Mouse (Mus musculus): ENCODE results near the gene Clpp. TPM values are rescaled to one million over a fixed set of nuclear protein-coding genes. Genes with fewer than 3 reads are reported as not detected.

Gene Clpp
- polyA plus RNA-seq, 1 experiment from 2014 or later = 147 TPM

DNA sequence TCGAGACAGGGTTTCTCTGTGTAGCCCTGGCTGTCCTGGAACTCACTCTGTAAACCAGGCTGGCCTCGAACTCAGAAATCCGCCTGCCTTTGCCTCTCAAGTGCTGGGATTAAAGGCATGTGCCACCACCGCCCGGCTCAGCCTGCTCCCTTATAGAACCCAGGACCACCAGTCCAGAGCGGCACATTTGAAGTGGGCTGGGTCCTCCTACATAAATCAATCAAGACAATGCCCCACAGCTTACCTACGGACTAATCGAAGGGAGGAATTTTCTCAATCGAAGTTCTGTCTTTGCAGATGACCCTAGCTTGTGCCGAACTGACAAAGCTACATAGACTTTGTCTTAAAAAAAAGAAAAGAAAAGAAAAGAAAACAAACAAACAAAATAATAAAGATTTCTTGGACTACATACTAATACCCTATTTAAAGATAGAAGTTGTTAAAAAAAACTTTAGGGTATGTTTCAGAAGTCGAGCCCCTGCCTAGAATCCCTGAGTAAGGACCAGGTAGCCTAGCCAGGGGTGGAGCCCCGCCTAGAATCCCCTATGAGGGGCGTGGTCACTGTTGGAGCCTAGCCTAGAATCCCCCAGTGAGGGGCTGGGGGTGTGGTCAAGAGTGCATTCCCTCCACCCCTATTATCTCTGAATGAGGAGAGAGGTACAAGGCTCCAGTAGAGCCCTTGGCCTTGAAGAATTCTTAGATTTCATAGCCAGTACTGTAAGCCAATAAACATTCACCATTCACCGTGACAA is 16.0 kb upstream of the Clpp start:
- no peaks in the 10 kb centered on the region for H3K9me3 ChIP-seq
- no peak overlapping the region for H3K27ac ChIP-seq
- ATAC-seq (ENCODE audit: insufficient number of reproducible peaks, insufficient read depth, low FRiP score, low TSS enrichment, low read depth) = no peak
- no peaks in the 10 kb centered on the region for H3K36me3 ChIP-seq
- H3K4me2 ChIP-seq = no peak overlapping the region
- no peak overlapping the region for H3K4me3 ChIP-seq (replicated peaks)
- WGBS = 66% methylated on average over 13 of the region's 14 CpGs
- no peaks in the 10 kb centered on the region for H3K4me1 ChIP-seq (replicated peaks)
- H3K27me3 ChIP-seq = peaks cover 10% of the 10 kb centered on the region; the same call in 1 of the 2 replicates
- no peak overlapping the region for H3K9ac ChIP-seq (replicated peaks)

DNA sequence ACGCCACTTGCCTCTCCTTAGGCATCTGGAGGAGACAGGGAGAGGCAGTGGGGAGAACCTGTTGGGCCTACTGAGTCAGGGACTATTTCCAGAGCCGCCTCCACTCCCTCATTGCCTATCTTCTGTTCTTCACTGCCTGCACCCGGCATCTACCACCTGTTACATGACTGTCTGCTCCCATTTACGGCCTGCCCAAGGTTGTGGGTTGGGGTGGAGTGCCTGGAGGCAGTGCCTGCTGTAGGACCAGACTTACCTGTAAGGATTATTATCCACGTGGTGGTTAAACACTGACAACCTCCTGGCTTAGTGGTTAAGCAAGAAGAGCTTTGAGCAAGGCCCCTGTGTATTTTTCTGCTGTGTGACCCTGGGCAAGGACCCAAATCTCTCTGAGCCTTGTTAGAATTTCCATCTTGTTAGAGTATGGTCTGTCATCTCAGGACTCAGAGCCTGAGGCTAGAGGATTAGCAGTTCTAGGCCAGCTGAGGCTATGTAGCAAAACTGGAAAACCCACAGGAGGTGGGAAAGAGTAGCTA is 15.3 kb upstream of the Clpp start:
- no peak overlapping the region for H3K9ac ChIP-seq (replicated peaks)
- H3K9me3 ChIP-seq = no peaks in the 10 kb centered on the region
- 73% methylated on average over 5 of the region's 5 CpGs for WGBS
- no peaks in the 10 kb centered on the region for H3K36me3 ChIP-seq
- no peak overlapping the region for H3K4me3 ChIP-seq (replicated peaks)
- H3K4me2 ChIP-seq = no peak overlapping the region
- H3K27me3 ChIP-seq = peaks cover 4% of the 10 kb centered on the region; the same call in 1 of the 2 replicates
- ATAC-seq (ENCODE audit: insufficient number of reproducible peaks, insufficient read depth, low FRiP score, low TSS enrichment, low read depth) = no peak
- H3K4me1 ChIP-seq (replicated peaks) = peaks cover 4% of the 10 kb centered on the region; the same call in 1 of the 2 replicates
- H3K27ac ChIP-seq = no peak overlapping the region

DNA sequence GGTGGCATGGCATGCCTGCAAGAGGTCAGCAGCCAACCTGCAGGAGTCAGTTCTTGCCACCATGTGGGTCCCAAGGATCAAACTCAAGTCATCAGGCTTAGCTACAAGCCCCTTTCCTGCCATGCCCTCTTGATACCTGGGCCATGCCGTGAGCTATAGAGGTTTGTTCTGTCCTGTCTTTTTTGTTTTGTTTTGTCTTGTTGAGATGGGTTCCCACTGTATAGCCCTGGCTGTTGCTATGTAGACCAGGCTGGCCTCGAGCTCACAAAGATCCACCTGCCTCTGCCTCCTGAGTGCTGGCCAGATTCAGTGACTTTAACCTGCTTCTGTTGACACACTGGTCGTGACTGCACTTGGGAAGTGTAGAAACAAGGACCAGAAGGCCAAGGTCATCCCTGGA is 14.7 kb upstream of the Clpp start:
- Histone ChIP-seq H3K27ac (no peak overlapping the region), H3K36me3 (no peaks in the 10 kb centered on the region), H3K4me2 (no peak overlapping the region), H3K9ac (replicated peaks) (no peak overlapping the region), H3K9me3 (no peaks in the 10 kb centered on the region), H3K27me3 (no peaks in the 10 kb centered on the region), H3K4me3 (replicated peaks) (no peak overlapping the region), H3K4me1 (replicated peaks) (peaks cover 4% of the 10 kb centered on the region; the same call in 1 of the 2 replicates)
- no peak for ATAC-seq (ENCODE audit: insufficient number of reproducible peaks, insufficient read depth, low FRiP score, low TSS enrichment, low read depth)
- WGBS = 81% methylated on average over 3 of the region's 3 CpGs

DNA sequence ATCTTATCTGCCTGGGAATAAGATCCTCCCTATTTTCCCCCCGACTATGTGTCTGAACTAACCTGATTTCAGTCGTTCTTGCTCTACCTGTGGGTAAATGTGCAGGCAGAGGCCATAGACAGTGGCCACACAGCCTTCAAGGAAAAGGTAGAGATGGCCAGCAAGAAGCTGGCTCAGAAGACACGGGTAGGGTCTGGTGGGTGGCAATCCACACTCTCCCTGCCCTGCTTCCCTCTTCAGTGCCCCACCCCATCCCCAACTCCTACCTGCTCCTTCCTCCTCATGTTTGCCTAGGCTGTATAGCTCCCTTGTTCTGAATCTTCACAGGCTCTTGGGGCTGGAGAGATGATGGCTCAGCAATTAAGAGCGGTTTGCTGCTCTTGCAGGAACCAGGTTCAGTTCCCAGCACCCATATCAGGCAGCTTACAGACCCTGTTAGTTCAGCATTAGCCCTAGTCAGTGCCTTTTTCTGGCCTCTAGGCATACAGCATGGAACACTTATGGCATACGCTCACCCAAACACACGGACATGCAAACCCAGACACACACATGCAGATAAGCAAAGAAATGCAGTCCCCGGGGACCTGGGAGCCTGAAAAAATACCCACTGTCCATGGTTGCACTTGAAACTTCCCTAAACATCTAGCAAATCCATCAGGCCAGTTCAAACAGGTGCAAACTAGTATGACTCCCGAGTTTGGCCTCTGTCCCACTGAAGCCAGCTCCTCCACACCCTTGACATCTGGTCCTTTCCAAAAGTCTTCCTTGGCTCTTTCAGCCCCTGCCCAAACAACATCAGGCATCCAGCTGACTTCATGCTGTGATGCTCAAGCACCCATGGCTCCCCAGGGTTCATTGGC is 13.3 kb upstream of the Clpp start:
- no peaks in the 10 kb centered on the region for H3K9me3 ChIP-seq
- H3K4me2 ChIP-seq = no peak overlapping the region
- H3K27ac ChIP-seq = no peak overlapping the region
- H3K4me1 ChIP-seq (replicated peaks) = peaks cover 4% of the 10 kb centered on the region; the same call in 1 of the 2 replicates
- H3K36me3 ChIP-seq = no peaks in the 10 kb centered on the region
- ATAC-seq (ENCODE audit: insufficient number of reproducible peaks, insufficient read depth, low FRiP score, low TSS enrichment, low read depth) = no peak
- no peak overlapping the region for H3K9ac ChIP-seq (replicated peaks)
- WGBS = 84% methylated on average over 8 of the region's 8 CpGs
- H3K4me3 ChIP-seq (replicated peaks) = no peak overlapping the region
- H3K27me3 ChIP-seq = no peaks in the 10 kb centered on the region

DNA sequence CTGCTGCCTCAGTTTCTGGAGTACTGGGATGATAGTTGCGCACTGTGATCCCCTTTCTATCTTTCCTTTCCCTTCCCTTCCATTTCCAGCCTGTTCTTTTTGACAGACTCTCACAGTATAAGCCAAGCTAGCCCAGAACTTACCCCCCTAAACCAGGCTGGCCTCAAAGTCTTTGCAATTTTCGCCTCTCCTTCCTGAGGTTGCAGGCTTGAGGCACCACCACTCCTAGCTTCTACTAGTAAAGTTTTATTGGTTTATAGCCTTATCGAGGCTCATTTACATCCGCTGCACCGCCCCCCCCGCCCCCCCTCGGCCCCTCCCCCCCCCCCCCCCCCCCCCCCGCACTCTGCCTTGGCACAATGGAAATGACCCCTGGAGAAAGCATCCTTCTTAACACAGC is 10.6 kb upstream of the Clpp start:
- ATAC-seq (ENCODE audit: insufficient number of reproducible peaks, insufficient read depth, low FRiP score, low TSS enrichment, low read depth) = no peak
- Histone ChIP-seq H3K4me2 (no peak overlapping the region), H3K4me1 (replicated peaks) (peaks cover 4% of the 10 kb centered on the region; the same call in 1 of the 2 replicates), H3K9me3 (no peaks in the 10 kb centered on the region), H3K27ac (no peak overlapping the region), H3K4me3 (replicated peaks) (no peak overlapping the region), H3K9ac (replicated peaks) (no peak overlapping the region), H3K27me3 (no peaks in the 10 kb centered on the region), H3K36me3 (no peaks in the 10 kb centered on the region)
- 35% methylated on average over 4 of the region's 8 CpGs for WGBS

DNA sequence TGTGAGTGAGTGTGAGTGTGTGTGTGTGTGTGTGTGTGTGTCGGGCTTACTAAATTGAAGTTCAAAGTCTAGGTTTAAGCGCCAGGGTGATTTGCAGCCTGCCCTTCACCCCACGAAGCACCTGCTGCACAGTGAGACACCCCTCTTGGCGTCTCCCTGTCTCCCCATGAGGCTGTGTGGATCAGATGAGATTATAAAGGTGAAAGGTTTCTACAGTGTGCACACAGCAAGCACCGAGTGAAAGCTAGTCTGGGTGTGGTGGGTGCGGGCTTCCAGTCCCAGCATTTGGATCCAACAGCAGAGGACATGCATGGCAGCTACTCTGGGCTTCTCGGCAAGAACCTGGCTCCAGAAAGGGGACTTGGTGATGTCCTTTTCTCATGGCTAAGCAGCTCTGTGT is 9.1 kb upstream of the Clpp start:
- Histone ChIP-seq H3K4me3 (replicated peaks) (no peak overlapping the region), H3K4me1 (replicated peaks) (peaks cover 4% of the 10 kb centered on the region; the same call in 1 of the 2 replicates), H3K27ac (no peak overlapping the region), H3K9me3 (no peaks in the 10 kb centered on the region), H3K9ac (replicated peaks) (no peak overlapping the region), H3K4me2 (no peak overlapping the region), H3K36me3 (no peaks in the 10 kb centered on the region), H3K27me3 (no peaks in the 10 kb centered on the region)
- 68% methylated on average over 7 of the region's 7 CpGs for WGBS
- ATAC-seq (ENCODE audit: insufficient number of reproducible peaks, insufficient read depth, low FRiP score, low TSS enrichment, low read depth) = no peak

DNA sequence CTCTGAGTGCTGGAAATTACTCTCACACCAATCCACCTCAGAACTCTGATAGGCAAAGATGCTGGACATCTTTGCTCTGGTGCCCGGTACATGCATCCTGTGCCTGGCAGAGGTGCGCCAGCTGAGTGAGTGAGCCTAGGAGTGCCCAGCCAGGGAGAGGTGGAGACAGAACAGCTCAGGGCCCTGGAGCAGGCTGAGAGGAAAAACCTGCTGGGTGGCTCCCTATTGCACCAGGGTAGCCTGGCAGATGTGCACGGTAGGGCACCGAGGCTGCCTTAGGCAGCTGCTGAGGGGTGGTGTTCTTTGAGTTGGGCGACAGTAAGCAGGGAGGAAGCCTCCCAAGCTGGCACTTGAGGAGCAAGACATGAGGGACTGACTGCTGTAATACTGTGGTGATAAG is 8.1 kb upstream of the Clpp start, which contains the start of gene Acer1:
Gene Acer1 (minus strand): TSS at position 114 of the 400 bp plus-strand sequence.
- H3K27ac ChIP-seq = no peak within 1 kb of the TSS
- no peak within 1 kb of the TSS for H3K9ac ChIP-seq (replicated peaks)
- H3K4me1 ChIP-seq (replicated peaks) = peaks cover 4% of the 10 kb centered on the region; the same call in 1 of the 2 replicates
- no peaks in the 10 kb centered on the region for H3K9me3 ChIP-seq
- no peaks in the 10 kb centered on the region for H3K36me3 ChIP-seq
- H3K4me3 ChIP-seq (replicated peaks) = no peak within 1 kb of the TSS
- WGBS = 74% methylated on average over 5 of the region's 5 CpGs
- no peak for ATAC-seq (ENCODE audit: insufficient number of reproducible peaks, insufficient read depth, low FRiP score, low TSS enrichment, low read depth)
- no peak within 1 kb of the TSS for H3K4me2 ChIP-seq
- no peaks in the 10 kb centered on the region for H3K27me3 ChIP-seq

DNA sequence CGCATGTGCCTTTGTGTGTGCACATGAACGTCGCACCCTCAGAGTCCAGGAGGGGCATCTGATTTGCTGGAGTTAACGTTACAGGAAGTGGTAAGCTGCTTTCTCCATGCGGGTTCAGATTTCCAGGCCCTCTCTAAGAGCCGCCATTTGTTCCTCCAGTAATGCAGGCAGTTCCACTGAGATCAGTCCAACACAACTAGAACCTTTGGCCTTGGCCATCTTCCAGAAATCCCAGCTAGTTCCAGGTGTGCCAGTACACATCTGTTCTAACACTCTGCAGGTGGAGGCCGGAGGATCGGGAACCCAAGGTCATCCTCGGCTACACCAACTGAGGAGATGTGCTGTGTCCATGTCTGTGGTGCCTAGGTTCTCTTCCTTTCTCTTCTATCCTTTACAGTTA is 5.2 kb upstream of the Clpp start:
- no peaks in the 10 kb centered on the region for H3K9me3 ChIP-seq
- H3K36me3 ChIP-seq = no peaks in the 10 kb centered on the region
- H3K27ac ChIP-seq = no peak overlapping the region
- 74% methylated on average over 9 of the region's 9 CpGs for WGBS
- no peak overlapping the region for H3K4me3 ChIP-seq (replicated peaks)
- H3K27me3 ChIP-seq = no peaks in the 10 kb centered on the region
- H3K9ac ChIP-seq (replicated peaks) = no peak overlapping the region
- H3K4me1 ChIP-seq (replicated peaks) = no peaks in the 10 kb centered on the region
- ATAC-seq (ENCODE audit: insufficient number of reproducible peaks, insufficient read depth, low FRiP score, low TSS enrichment, low read depth) = no peak
- H3K4me2 ChIP-seq = no peak overlapping the region

DNA sequence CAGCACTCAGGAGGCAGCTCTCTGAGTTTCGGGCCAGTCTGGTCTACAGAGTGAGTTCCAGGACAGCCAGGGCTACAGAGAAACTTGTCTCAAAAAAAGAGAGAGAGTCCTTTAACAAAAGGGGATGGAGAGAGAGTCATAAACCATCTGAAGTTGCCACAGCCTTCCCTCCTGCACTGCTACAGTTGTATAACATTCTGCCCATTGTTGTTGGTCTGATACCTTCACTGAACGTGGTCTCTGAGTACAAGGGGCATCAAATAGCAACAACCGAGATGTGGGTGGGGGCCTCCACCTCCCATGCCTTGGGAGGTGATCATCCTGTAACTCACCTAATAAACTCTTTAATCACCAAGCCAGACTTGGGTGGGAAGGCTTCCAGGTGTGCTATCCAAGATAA is 4.4 kb upstream of the Clpp start:
- Histone ChIP-seq H3K9ac (replicated peaks) (no peak overlapping the region), H3K9me3 (no peaks in the 10 kb centered on the region), H3K4me2 (no peak overlapping the region), H3K27ac (no peak overlapping the region), H3K4me3 (replicated peaks) (no peak overlapping the region), H3K36me3 (no peaks in the 10 kb centered on the region), H3K4me1 (replicated peaks) (no peaks in the 10 kb centered on the region), H3K27me3 (no peaks in the 10 kb centered on the region)
- no peak for ATAC-seq (ENCODE audit: insufficient number of reproducible peaks, insufficient read depth, low FRiP score, low TSS enrichment, low read depth)
- 81% methylated on average over 3 of the region's 3 CpGs for WGBS

DNA sequence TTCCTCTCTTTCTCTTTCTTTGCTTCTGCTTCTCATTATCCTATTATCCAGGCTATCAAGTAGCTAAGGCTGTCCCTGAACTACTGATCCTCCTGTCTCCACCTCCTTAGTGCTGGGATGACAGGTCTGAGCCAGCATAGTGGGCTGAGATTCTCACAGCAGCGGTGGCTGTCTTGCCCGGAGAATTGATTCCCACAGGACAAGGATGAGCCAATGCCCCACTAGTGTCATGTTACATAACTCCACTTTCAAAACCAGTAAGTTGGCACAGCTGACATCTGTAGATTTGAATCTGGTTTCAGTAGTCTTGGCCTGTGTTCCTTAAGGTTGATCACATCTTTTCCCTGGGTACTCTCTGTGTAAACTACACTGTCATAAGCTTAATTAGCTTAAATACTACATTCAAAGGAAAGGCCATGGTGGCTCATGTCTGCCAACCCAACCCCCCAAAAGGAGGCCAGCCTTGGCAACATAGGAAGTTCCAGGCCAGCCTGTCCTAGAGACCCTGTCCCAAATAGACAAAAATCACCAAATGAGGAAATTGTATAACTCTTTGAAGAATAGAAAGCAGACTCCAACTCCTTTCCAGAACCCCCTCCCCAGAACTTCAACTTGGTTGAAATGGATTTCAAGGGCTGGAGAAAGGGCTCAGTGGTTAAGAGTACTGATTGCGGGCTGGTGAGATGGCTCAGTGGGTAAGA is 3.9 kb upstream of the Clpp start:
- Histone ChIP-seq H3K36me3 (peaks cover 2% of the 10 kb centered on the region; the same call in 1 of the 2 replicates), H3K9ac (replicated peaks) (no peak overlapping the region), H3K27me3 (no peaks in the 10 kb centered on the region), H3K4me3 (replicated peaks) (no peak overlapping the region), H3K4me1 (replicated peaks) (peaks cover 5% of the 10 kb centered on the region), H3K4me2 (no peak overlapping the region), H3K27ac (no peak overlapping the region), H3K9me3 (no peaks in the 10 kb centered on the region)
- ATAC-seq (ENCODE audit: insufficient number of reproducible peaks, insufficient read depth, low FRiP score, low TSS enrichment, low read depth) = no peak
- 87% methylated on average over 3 of the region's 3 CpGs for WGBS

DNA sequence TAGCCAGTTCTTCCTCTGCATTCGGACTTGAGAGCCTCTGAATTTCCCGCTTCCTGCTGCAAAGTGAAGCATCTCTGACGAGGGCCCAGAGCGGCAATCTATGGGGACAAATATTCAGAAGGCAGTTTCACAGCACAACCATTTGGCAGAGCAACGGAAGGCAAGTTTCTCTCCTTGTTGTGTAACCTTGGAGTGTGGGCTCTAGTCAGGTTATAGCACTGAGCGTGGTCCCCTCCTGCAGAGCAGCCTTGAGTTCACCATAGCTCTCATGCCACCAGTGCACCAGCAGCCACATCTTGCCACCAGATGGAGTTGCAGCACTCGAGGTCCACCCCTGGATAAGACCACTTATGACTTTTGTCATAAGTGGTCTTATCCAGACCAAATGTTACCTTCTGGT is 1.7 kb upstream of the Clpp start:
- Histone ChIP-seq H3K4me1 (replicated peaks) (peaks cover 6% of the 10 kb centered on the region), H3K9me3 (no peaks in the 10 kb centered on the region), H3K9ac (replicated peaks) (no peak overlapping the region), H3K4me2 (no peak overlapping the region), H3K4me3 (replicated peaks) (no peak overlapping the region), H3K36me3 (peaks cover 22% of the 10 kb centered on the region), H3K27me3 (no peaks in the 10 kb centered on the region), H3K27ac (no peak overlapping the region)
- ATAC-seq (ENCODE audit: insufficient number of reproducible peaks, insufficient read depth, low FRiP score, low TSS enrichment, low read depth) = no peak
- 84% methylated on average over 7 of the region's 7 CpGs for WGBS

Data from limb, embryonic 12.5 days (tissue).